Mouse (Mus musculus): ENCODE measurements around the gene Col23a1. TPM values are rescaled to one million over a fixed set of nuclear protein-coding genes. Genes with fewer than 3 reads are reported as not detected.

The Col23a1 gene
- polyA plus RNA-seq, 1 experiment from 2014 or later, result 17.5 TPM

GRCm38 (mm10) chr11:51337585-51337984 is 47.9 kb downstream of the Col23a1 start:
- Histone ChIP-seq H3K9ac (replicated peaks; ENCODE audit: low read length) (no peak overlapping the region), H3K4me3 (ENCODE audit: low read depth, low read length) (no peak overlapping the region), H3K27me3 (ENCODE audit: control insufficient read depth, insufficient read depth, low read length) (no peaks in the 10 kb centered on the region), H3K27ac (replicated peaks; ENCODE audit: low read depth, low read length) (no peak overlapping the region), H3K4me2 (ENCODE audit: low read depth, low read length) (no peak overlapping the region), H3K4me1 (ENCODE audit: control insufficient read depth, insufficient read depth, low read length) (no peaks in the 10 kb centered on the region), H3K36me3 (replicated peaks; ENCODE audit: control insufficient read depth, insufficient read depth, low read depth, low read length) (no peaks in the 10 kb centered on the region), H3K9me3 (replicated peaks; ENCODE audit: control insufficient read depth, low read length) (no peaks in the 10 kb centered on the region)
- ATAC-seq (replicated peaks; ENCODE audit: insufficient number of reproducible peaks, low FRiP score, low TSS enrichment, low read depth), result no peak
- 82% methylated on average over 6 of the region's 6 CpGs for WGBS
- no peak for DNase-seq (ENCODE audit: low spot score)

DNA sequence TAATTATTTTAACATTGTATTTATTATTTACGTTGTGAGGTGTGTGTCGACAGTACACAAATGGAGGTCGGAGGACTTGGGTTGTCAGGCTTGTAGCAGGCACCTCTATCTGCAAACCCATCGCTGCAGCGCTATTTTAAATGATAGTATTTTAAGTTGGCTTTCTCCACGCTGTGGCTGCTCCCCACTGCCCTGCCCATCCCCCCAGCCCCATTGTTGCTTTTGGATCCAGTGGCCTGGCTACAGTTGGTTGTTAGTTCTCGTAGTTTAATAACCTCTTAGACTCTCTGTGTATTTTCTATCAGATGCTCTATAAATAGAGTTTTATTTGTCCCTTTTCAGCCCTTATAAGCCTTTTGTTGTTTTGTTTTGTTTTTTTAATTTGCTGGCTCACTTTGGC is 48.7 kb downstream of the Col23a1 start:
- Histone ChIP-seq H3K4me2 (ENCODE audit: low read depth, low read length) (no peak overlapping the region), H3K36me3 (replicated peaks; ENCODE audit: control insufficient read depth, insufficient read depth, low read depth, low read length) (no peaks in the 10 kb centered on the region), H3K9me3 (replicated peaks; ENCODE audit: control insufficient read depth, low read length) (no peaks in the 10 kb centered on the region), H3K9ac (replicated peaks; ENCODE audit: low read length) (no peak overlapping the region), H3K4me3 (ENCODE audit: low read depth, low read length) (no peak overlapping the region), H3K27ac (replicated peaks; ENCODE audit: low read depth, low read length) (no peak overlapping the region), H3K4me1 (ENCODE audit: control insufficient read depth, insufficient read depth, low read length) (no peaks in the 10 kb centered on the region), H3K27me3 (ENCODE audit: control insufficient read depth, insufficient read depth, low read length) (no peaks in the 10 kb centered on the region)
- no peak for DNase-seq (ENCODE audit: low spot score)
- no peak for ATAC-seq (replicated peaks; ENCODE audit: insufficient number of reproducible peaks, low FRiP score, low TSS enrichment, low read depth)
- 76% methylated on average over 7 of the region's 7 CpGs for WGBS

DNA sequence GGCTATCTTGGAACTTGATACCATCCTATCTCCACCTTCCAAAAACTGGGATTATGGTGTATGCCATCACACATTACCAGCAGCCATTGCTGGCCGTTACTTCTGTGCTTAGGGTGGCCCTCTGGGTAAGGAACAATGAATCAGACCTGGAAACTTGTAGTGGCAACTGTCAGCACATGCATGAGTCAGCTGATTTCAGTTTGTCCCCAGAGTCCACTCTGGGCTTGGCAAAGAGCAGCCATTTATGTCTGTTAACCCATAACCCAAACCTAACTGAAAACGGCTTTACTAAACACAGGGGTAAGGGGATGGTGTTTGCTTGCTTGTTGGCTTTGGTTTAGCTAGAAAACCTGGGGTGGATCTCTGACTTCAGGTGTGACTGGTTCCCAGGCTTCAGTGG is 51.4 kb downstream of the Col23a1 start:
- Histone ChIP-seq H3K36me3 (replicated peaks; ENCODE audit: control insufficient read depth, insufficient read depth, low read depth, low read length) (no peaks in the 10 kb centered on the region), H3K4me3 (ENCODE audit: low read depth, low read length) (no peak overlapping the region), H3K4me1 (ENCODE audit: control insufficient read depth, insufficient read depth, low read length) (no peaks in the 10 kb centered on the region; the same call in 1 of the 2 replicates), H3K9ac (replicated peaks; ENCODE audit: low read length) (no peak overlapping the region), H3K9me3 (replicated peaks; ENCODE audit: control insufficient read depth, low read length) (no peaks in the 10 kb centered on the region), H3K27ac (replicated peaks; ENCODE audit: low read depth, low read length) (no peak overlapping the region), H3K27me3 (ENCODE audit: control insufficient read depth, insufficient read depth, low read length) (no peaks in the 10 kb centered on the region), H3K4me2 (ENCODE audit: low read depth, low read length) (no peak overlapping the region)
- WGBS, result 62% methylated on average over 2 of the region's 2 CpGs
- DNase-seq (ENCODE audit: low spot score) (no peak), ATAC-seq (replicated peaks; ENCODE audit: insufficient number of reproducible peaks, low FRiP score, low TSS enrichment, low read depth) (no peak)

DNA sequence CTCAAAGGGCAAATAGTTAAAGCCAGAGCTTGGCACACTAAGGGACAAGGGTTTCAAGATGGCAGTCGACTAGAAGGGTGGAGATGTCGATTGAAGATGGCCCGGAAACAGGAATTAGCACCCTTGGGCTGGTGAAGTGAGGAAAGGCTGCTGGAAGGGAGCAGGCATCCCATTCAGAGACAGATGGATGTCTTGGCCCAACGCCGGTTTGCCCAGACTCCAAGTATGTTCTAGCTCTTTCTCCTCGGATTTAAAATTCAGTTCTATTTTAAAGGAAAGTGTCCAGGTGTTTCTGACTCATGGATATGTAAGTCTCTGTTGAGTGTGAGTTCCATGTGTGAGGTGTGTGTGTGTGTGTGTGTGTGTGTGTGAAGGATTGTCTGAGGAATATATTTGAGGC is 53.1 kb downstream of the Col23a1 start:
- Histone ChIP-seq H3K4me2 (ENCODE audit: low read depth, low read length) (no peak overlapping the region), H3K27me3 (ENCODE audit: control insufficient read depth, insufficient read depth, low read length) (no peaks in the 10 kb centered on the region), H3K4me1 (ENCODE audit: control insufficient read depth, insufficient read depth, low read length) (no peaks in the 10 kb centered on the region; the same call in 1 of the 2 replicates), H3K27ac (replicated peaks; ENCODE audit: low read depth, low read length) (no peak overlapping the region), H3K36me3 (replicated peaks; ENCODE audit: control insufficient read depth, insufficient read depth, low read depth, low read length) (no peaks in the 10 kb centered on the region), H3K9ac (replicated peaks; ENCODE audit: low read length) (no peak overlapping the region), H3K4me3 (ENCODE audit: low read depth, low read length) (no peak overlapping the region), H3K9me3 (replicated peaks; ENCODE audit: control insufficient read depth, low read length) (no peaks in the 10 kb centered on the region)
- ATAC-seq (replicated peaks; ENCODE audit: insufficient number of reproducible peaks, low FRiP score, low TSS enrichment, low read depth), result no peak
- DNase-seq (ENCODE audit: low spot score), result no peak
- 96% methylated on average over 6 of the region's 6 CpGs for WGBS

GRCm38 (mm10) chr11:51343312-51343711 is 53.6 kb downstream of the Col23a1 start:
- H3K27ac ChIP-seq (replicated peaks; ENCODE audit: low read depth, low read length), result no peak overlapping the region
- WGBS, result 75% methylated on average over 4 of the region's 4 CpGs
- no peak; the same call in 1 of the 2 replicates for ATAC-seq (replicated peaks; ENCODE audit: insufficient number of reproducible peaks, low FRiP score, low TSS enrichment, low read depth)

GRCm38 (mm10) chr11:51343728-51344289 is 54.1 kb downstream of the Col23a1 start:
- no peak overlapping the region for H3K27ac ChIP-seq (replicated peaks; ENCODE audit: low read depth, low read length)
- DNase-seq (ENCODE audit: low spot score), result no peak
- H3K9ac ChIP-seq (replicated peaks; ENCODE audit: low read length), result no peak overlapping the region
- H3K27me3 ChIP-seq (ENCODE audit: control insufficient read depth, insufficient read depth, low read length), result no peaks in the 10 kb centered on the region
- no peaks in the 10 kb centered on the region; the same call in 1 of the 2 replicates for H3K4me1 ChIP-seq (ENCODE audit: control insufficient read depth, insufficient read depth, low read length)
- no peak overlapping the region for H3K4me3 ChIP-seq (ENCODE audit: low read depth, low read length)
- WGBS, result 85% methylated on average over 5 of the region's 5 CpGs
- H3K9me3 ChIP-seq (replicated peaks; ENCODE audit: control insufficient read depth, low read length), result no peaks in the 10 kb centered on the region
- H3K36me3 ChIP-seq (replicated peaks; ENCODE audit: control insufficient read depth, insufficient read depth, low read depth, low read length), result no peaks in the 10 kb centered on the region
- ATAC-seq (replicated peaks; ENCODE audit: insufficient number of reproducible peaks, low FRiP score, low TSS enrichment, low read depth), result no peak
- H3K4me2 ChIP-seq (ENCODE audit: low read depth, low read length), result no peak overlapping the region

More at GRCm38 (mm10) chr11:51343312-51343711, 53.6 kb downstream of the Col23a1 start:
- H3K36me3 ChIP-seq (replicated peaks; ENCODE audit: control insufficient read depth, insufficient read depth, low read depth, low read length), result no peaks in the 10 kb centered on the region
- DNase-seq (ENCODE audit: low spot score), result no peak
- no peaks in the 10 kb centered on the region; the same call in 1 of the 2 replicates for H3K4me1 ChIP-seq (ENCODE audit: control insufficient read depth, insufficient read depth, low read length)
- H3K9ac ChIP-seq (replicated peaks; ENCODE audit: low read length), result no peak overlapping the region
- no peak overlapping the region for H3K4me2 ChIP-seq (ENCODE audit: low read depth, low read length)
- no peak overlapping the region for H3K4me3 ChIP-seq (ENCODE audit: low read depth, low read length)
- H3K27me3 ChIP-seq (ENCODE audit: control insufficient read depth, insufficient read depth, low read length), result no peaks in the 10 kb centered on the region
- H3K9me3 ChIP-seq (replicated peaks; ENCODE audit: control insufficient read depth, low read length), result no peaks in the 10 kb centered on the region

- Histone ChIP-seq H3K4me3 (ENCODE audit: low read depth, low read length) (no peak overlapping the region), H3K9ac (replicated peaks; ENCODE audit: low read length) (no peak overlapping the region), H3K4me2 (ENCODE audit: low read depth, low read length) (no peak overlapping the region), H3K4me1 (ENCODE audit: control insufficient read depth, insufficient read depth, low read length) (no peaks in the 10 kb centered on the region; the same call in 1 of the 2 replicates), H3K9me3 (replicated peaks; ENCODE audit: control insufficient read depth, low read length) (no peaks in the 10 kb centered on the region), H3K27ac (replicated peaks; ENCODE audit: low read depth, low read length) (no peak overlapping the region), H3K27me3 (ENCODE audit: control insufficient read depth, insufficient read depth, low read length) (no peaks in the 10 kb centered on the region), H3K36me3 (replicated peaks; ENCODE audit: control insufficient read depth, insufficient read depth, low read depth, low read length) (no peaks in the 10 kb centered on the region)
- DNase-seq (ENCODE audit: low spot score), result no peak
- no peak for ATAC-seq (replicated peaks; ENCODE audit: insufficient number of reproducible peaks, low FRiP score, low TSS enrichment, low read depth)
- WGBS, result 88% methylated on average over 21 of the region's 21 CpGs
These were observed 56.1 kb downstream of the Col23a1 start for GRCm38 (mm10) chr11:51345481-51346465.

GRCm38 (mm10) chr11:51347756-51348155 is 58.0 kb downstream of the Col23a1 start:
- 31% methylated on average over 2 of the region's 2 CpGs for WGBS
- H3K36me3 ChIP-seq (replicated peaks; ENCODE audit: control insufficient read depth, insufficient read depth, low read depth, low read length), result no peaks in the 10 kb centered on the region
- no peak overlapping the region for H3K4me3 ChIP-seq (ENCODE audit: low read depth, low read length)
- H3K4me1 ChIP-seq (ENCODE audit: control insufficient read depth, insufficient read depth, low read length), result no peaks in the 10 kb centered on the region; the same call in 1 of the 2 replicates
- H3K4me2 ChIP-seq (ENCODE audit: low read depth, low read length), result no peak overlapping the region
- H3K27ac ChIP-seq (replicated peaks; ENCODE audit: low read depth, low read length), result no peak overlapping the region
- H3K27me3 ChIP-seq (ENCODE audit: control insufficient read depth, insufficient read depth, low read length), result no peaks in the 10 kb centered on the region
- no peaks in the 10 kb centered on the region for H3K9me3 ChIP-seq (replicated peaks; ENCODE audit: control insufficient read depth, low read length)
- peak; percentile 83 for DNase-seq (ENCODE audit: low spot score)
- H3K9ac ChIP-seq (replicated peaks; ENCODE audit: low read length), result no peak overlapping the region
- no peak for ATAC-seq (replicated peaks; ENCODE audit: insufficient number of reproducible peaks, low FRiP score, low TSS enrichment, low read depth)

All from embryonic facial prominence, embryonic 11.5 days (tissue).